Comparison of ENCODE assay signal across 20 mouse cellular contexts in genomic region chr3:156823039-156823438, GRCm38 (mm10).
DNase-seq lines count a peak whose midpoint lies in the region; ATAC-seq lines count a peak whose summit lies in the region.
"Had no signal": no experiment of that assay in that cellular context is flagged by ENCODE, and none has a peak within 500 bp of the region (broad histone marks: within the 10 kb centered on the region; RNA-seq: fewer than 3 reads in every experiment).

No protein-coding gene starts in this region.

- DNase-seq in embryonic facial prominence, embryonic 10.5 days (ENCODE audit: low spot score): no peak
- DNase-seq in limb, embryonic 10.5 days (ENCODE audit: low spot score): no peak
- DNase-seq in midbrain, embryonic 10.5 days (ENCODE audit: low spot score): no peak
- DNase-seq: adrenal gland, adult 8-10 months; adrenal gland, postnatal 14 days; adrenal gland, postnatal 36 days; B cell, adult 2 months; cerebellum, adult 11-12 months; forebrain, postnatal 0 days had no signal

- H3K9ac ChIP-seq in embryonic facial prominence, embryonic 12.5 days: no peak overlapping the region
- no peak overlapping the region for H3K9ac ChIP-seq in kidney, embryonic 16.5 days (replicated peaks; ENCODE audit: low read length)
- no peak overlapping the region for H3K9ac ChIP-seq in kidney, embryonic 14.5 days (ENCODE audit: low read depth, low read length)
- H3K9ac ChIP-seq in limb, embryonic 12.5 days (replicated peaks): no peak overlapping the region
- H3K9ac ChIP-seq in midbrain, embryonic 15.5 days: no peak overlapping the region
- H3K9ac ChIP-seq: forebrain, embryonic 13.5 days; forebrain, postnatal 0 days had no signal

- H3K36me3 ChIP-seq in embryonic facial prominence, embryonic 12.5 days: no peaks in the 10 kb centered on the region
- no peaks in the 10 kb centered on the region for H3K36me3 ChIP-seq in embryonic facial prominence, embryonic 10.5 days (replicated peaks)
- no peaks in the 10 kb centered on the region for H3K36me3 ChIP-seq in kidney, embryonic 16.5 days (ENCODE audit: insufficient read depth, low read length)
- no peaks in the 10 kb centered on the region for H3K36me3 ChIP-seq in kidney, embryonic 14.5 days (ENCODE audit: control insufficient read depth, insufficient read depth, low read length)
- no peaks in the 10 kb centered on the region for H3K36me3 ChIP-seq in limb, embryonic 12.5 days
- no peaks in the 10 kb centered on the region for H3K36me3 ChIP-seq in limb, embryonic 10.5 days
- no peaks in the 10 kb centered on the region for H3K36me3 ChIP-seq in midbrain, embryonic 15.5 days (replicated peaks)
- H3K36me3 ChIP-seq in midbrain, embryonic 10.5 days: no peaks in the 10 kb centered on the region
- H3K36me3 ChIP-seq: G1E had no signal

- 73% methylated on average over 3 of the region's 3 CpGs for WGBS in embryonic facial prominence, embryonic 12.5 days
- WGBS in embryonic facial prominence, embryonic 10.5 days: 82% methylated on average over 3 of the region's 3 CpGs
- WGBS in kidney, embryonic 16.5 days: 73% methylated on average over 3 of the region's 3 CpGs
- 94% methylated on average over 3 of the region's 3 CpGs for WGBS in kidney, embryonic 14.5 days
- WGBS in limb, embryonic 12.5 days: 84% methylated on average over 3 of the region's 3 CpGs
- 83% methylated on average over 3 of the region's 3 CpGs for WGBS in limb, embryonic 10.5 days
- 83% methylated on average over 3 of the region's 3 CpGs for WGBS in midbrain, embryonic 15.5 days
- 88% methylated on average over 3 of the region's 3 CpGs for WGBS in midbrain, embryonic 10.5 days

- peak; percentile 67; the same call in 1 of the 2 replicates for ATAC-seq in embryonic facial prominence, embryonic 12.5 days (ENCODE audit: insufficient number of reproducible peaks, insufficient read depth, low FRiP score, low TSS enrichment)
- ATAC-seq in kidney, embryonic 16.5 days (ENCODE audit: low FRiP score, low TSS enrichment): peak; percentile 61; the same call in 1 of the 2 replicates
- ATAC-seq in kidney, embryonic 14.5 days (ENCODE audit: low FRiP score, low TSS enrichment): no peak
- 0 out of 2 replicates have a peak, but pooled peaks have one; percentile 37 for ATAC-seq in limb, embryonic 12.5 days (ENCODE audit: insufficient number of reproducible peaks, insufficient read depth, low FRiP score, low TSS enrichment, low read depth)
- ATAC-seq in midbrain, embryonic 15.5 days (replicated peaks): 0 out of 2 replicates have a peak, but pooled peaks have one; percentile 50
- ATAC-seq: activated CD4-positive, CD25-positive, alpha-beta regulatory T cell, adult 4 months; CD4-positive, CD25-positive, alpha-beta regulatory T cell, adult 4 months; forebrain, embryonic 13.5 days; forebrain, postnatal 0 days; Patski had no signal

- H3K4me1 ChIP-seq in embryonic facial prominence, embryonic 12.5 days: no peaks in the 10 kb centered on the region
- H3K4me1 ChIP-seq in embryonic facial prominence, embryonic 10.5 days: 0 out of 2 replicates have a peak, but pooled peaks cover 2% of the 10 kb centered on the region
- 0 out of 2 replicates have a peak, but pooled peaks cover 2% of the 10 kb centered on the region for H3K4me1 ChIP-seq in kidney, embryonic 16.5 days (ENCODE audit: insufficient read depth, low read length)
- peaks cover under 1% of the 10 kb centered on the region; the same call in 1 of the 2 replicates for H3K4me1 ChIP-seq in kidney, embryonic 14.5 days (ENCODE audit: control insufficient read depth, insufficient read depth, low read length)
- H3K4me1 ChIP-seq in limb, embryonic 12.5 days (replicated peaks): peaks cover under 1% of the 10 kb centered on the region
- peaks cover under 1% of the 10 kb centered on the region; the same call in 1 of the 2 replicates for H3K4me1 ChIP-seq in limb, embryonic 10.5 days
- H3K4me1 ChIP-seq in midbrain, embryonic 15.5 days: no peaks in the 10 kb centered on the region
- peaks cover 4% of the 10 kb centered on the region for H3K4me1 ChIP-seq in midbrain, embryonic 10.5 days
- H3K4me1 ChIP-seq: forebrain, embryonic 13.5 days had no signal

- no peak overlapping the region for H3K27ac ChIP-seq in embryonic facial prominence, embryonic 12.5 days
- H3K27ac ChIP-seq in embryonic facial prominence, embryonic 10.5 days (replicated peaks): no peak overlapping the region
- no peak overlapping the region for H3K27ac ChIP-seq in kidney, embryonic 16.5 days (ENCODE audit: low read length)
- H3K27ac ChIP-seq in kidney, embryonic 14.5 days (ENCODE audit: low read depth, low read length): no peak overlapping the region
- no peak overlapping the region for H3K27ac ChIP-seq in limb, embryonic 12.5 days
- no peak overlapping the region for H3K27ac ChIP-seq in limb, embryonic 10.5 days
- H3K27ac ChIP-seq in midbrain, embryonic 15.5 days: no peak overlapping the region
- no peak overlapping the region for H3K27ac ChIP-seq in midbrain, embryonic 10.5 days (replicated peaks)
- H3K27ac ChIP-seq: forebrain, embryonic 13.5 days had no signal

- H3K27me3 ChIP-seq in embryonic facial prominence, embryonic 12.5 days: no peaks in the 10 kb centered on the region
- no peaks in the 10 kb centered on the region for H3K27me3 ChIP-seq in embryonic facial prominence, embryonic 10.5 days (replicated peaks; ENCODE audit: low read depth, poor library complexity, severe bottlenecking)
- no peaks in the 10 kb centered on the region for H3K27me3 ChIP-seq in kidney, embryonic 16.5 days (ENCODE audit: insufficient read depth, low read length)
- H3K27me3 ChIP-seq in kidney, embryonic 14.5 days (ENCODE audit: control insufficient read depth, insufficient read depth, low read length): no peaks in the 10 kb centered on the region
- H3K27me3 ChIP-seq in limb, embryonic 12.5 days: no peaks in the 10 kb centered on the region
- no peaks in the 10 kb centered on the region for H3K27me3 ChIP-seq in limb, embryonic 10.5 days (ENCODE audit: low read depth, poor library complexity, severe bottlenecking)
- no peaks in the 10 kb centered on the region for H3K27me3 ChIP-seq in midbrain, embryonic 15.5 days (replicated peaks)
- no peaks in the 10 kb centered on the region for H3K27me3 ChIP-seq in midbrain, embryonic 10.5 days (ENCODE audit: low read depth, poor library complexity, severe bottlenecking)
- H3K27me3 ChIP-seq: CH12.LX; forebrain, embryonic 13.5 days; Patski had no signal

- H3K9me3 ChIP-seq in embryonic facial prominence, embryonic 12.5 days: no peaks in the 10 kb centered on the region
- H3K9me3 ChIP-seq in embryonic facial prominence, embryonic 10.5 days: no peaks in the 10 kb centered on the region
- no peaks in the 10 kb centered on the region for H3K9me3 ChIP-seq in kidney, embryonic 16.5 days (ENCODE audit: low read length)
- no peaks in the 10 kb centered on the region for H3K9me3 ChIP-seq in kidney, embryonic 14.5 days (ENCODE audit: control insufficient read depth, low read length)
- no peaks in the 10 kb centered on the region for H3K9me3 ChIP-seq in limb, embryonic 12.5 days
- H3K9me3 ChIP-seq in limb, embryonic 10.5 days (replicated peaks): no peaks in the 10 kb centered on the region
- H3K9me3 ChIP-seq in midbrain, embryonic 15.5 days: no peaks in the 10 kb centered on the region
- H3K9me3 ChIP-seq in midbrain, embryonic 10.5 days (replicated peaks): no peaks in the 10 kb centered on the region
- H3K9me3 ChIP-seq: forebrain, embryonic 13.5 days had no signal

- H3K4me3 ChIP-seq in embryonic facial prominence, embryonic 12.5 days: no peak overlapping the region
- H3K4me3 ChIP-seq in embryonic facial prominence, embryonic 10.5 days: no peak overlapping the region
- no peak overlapping the region for H3K4me3 ChIP-seq in kidney, embryonic 16.5 days (ENCODE audit: low read length)
- H3K4me3 ChIP-seq in kidney, embryonic 14.5 days (ENCODE audit: low read length): no peak overlapping the region
- H3K4me3 ChIP-seq in limb, embryonic 12.5 days (replicated peaks): no peak overlapping the region
- no peak overlapping the region for H3K4me3 ChIP-seq in limb, embryonic 10.5 days
- H3K4me3 ChIP-seq in midbrain, embryonic 15.5 days: no peak overlapping the region
- H3K4me3 ChIP-seq in midbrain, embryonic 10.5 days: no peak overlapping the region
- H3K4me3 ChIP-seq: forebrain, embryonic 13.5 days had no signal

- H3K4me2 ChIP-seq in embryonic facial prominence, embryonic 12.5 days (replicated peaks): no peak overlapping the region
- H3K4me2 ChIP-seq in kidney, embryonic 16.5 days (replicated peaks; ENCODE audit: low read depth, low read length): no peak overlapping the region
- H3K4me2 ChIP-seq in kidney, embryonic 14.5 days (replicated peaks; ENCODE audit: low read depth, low read length): no peak overlapping the region
- no peak overlapping the region for H3K4me2 ChIP-seq in limb, embryonic 12.5 days
- H3K4me2 ChIP-seq in midbrain, embryonic 15.5 days: no peak overlapping the region
- H3K4me2 ChIP-seq: forebrain, embryonic 13.5 days had no signal
